Mouse (Mus musculus): Measurements from ENCODE around the gene Ctsk. TPM values are rescaled to one million over a fixed set of nuclear protein-coding genes. Genes with fewer than 3 reads are reported as not detected.

Gene Ctsk
- polyA plus RNA-seq (2015; fragmentation: Nextera tagmentation; extraction: Ambion mirVana), result 5.7 and 10.8 TPM in 2 replicates

DNA sequence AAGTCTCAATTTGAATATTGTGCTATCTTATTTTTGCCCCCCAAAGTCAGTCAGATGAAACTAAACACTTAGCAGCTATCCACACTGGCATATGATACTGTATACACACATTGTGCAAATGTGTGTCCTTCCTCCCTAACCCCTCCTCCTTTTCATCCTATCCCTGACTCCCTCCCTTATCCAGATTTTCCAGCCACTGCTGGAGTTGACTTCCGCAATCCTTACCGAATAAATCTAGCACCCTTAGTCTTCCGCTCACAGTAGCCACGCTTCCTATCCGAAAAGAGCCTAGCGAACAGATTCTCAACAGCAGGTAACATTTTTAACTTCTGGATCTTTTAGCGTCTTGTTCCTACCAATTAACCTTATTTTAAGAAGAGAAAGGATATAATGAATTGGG is at the start of gene Ctsk:
Ctsk (plus strand) TSS at position 233 of the 400 bp plus-strand sequence.
- H3K4me2 ChIP-seq (ENCODE audit: low read length), result no peak within 1 kb of the TSS
- no peaks in the 10 kb centered on the region for H3K9me3 ChIP-seq (replicated peaks; ENCODE audit: control insufficient read depth, low read length, poor library complexity, severe bottlenecking)
- peaks cover 7% of the 10 kb centered on the region; the same call in 1 of the 2 replicates for H3K36me3 ChIP-seq (ENCODE audit: control insufficient read depth, insufficient read depth, low read length)
- H3K4me3 ChIP-seq (ENCODE audit: low read depth, low read length), result no peak within 1 kb of the TSS
- no peak for ATAC-seq
- no peak within 1 kb of the TSS for H3K9ac ChIP-seq (ENCODE audit: low read depth, low read length)
- no peaks in the 10 kb centered on the region for H3K4me1 ChIP-seq (ENCODE audit: control insufficient read depth, insufficient read depth, low read length)
- H3K27ac ChIP-seq (ENCODE audit: low read length), result no peak within 1 kb of the TSS
- no peaks in the 10 kb centered on the region for H3K27me3 ChIP-seq (ENCODE audit: control insufficient read depth, insufficient read depth, low read depth, low read length)
- 84% methylated on average over 7 of the region's 7 CpGs for WGBS

- peaks cover 8% of the 10 kb centered on the region; the same call in 1 of the 2 replicates for H3K36me3 ChIP-seq (ENCODE audit: control insufficient read depth, insufficient read depth, low read length)
- no peaks in the 10 kb centered on the region for H3K4me1 ChIP-seq (ENCODE audit: control insufficient read depth, insufficient read depth, low read length)
- no peak overlapping the region for H3K4me2 ChIP-seq (ENCODE audit: low read length)
- no peak overlapping the region for H3K9ac ChIP-seq (ENCODE audit: low read depth, low read length)
- H3K4me3 ChIP-seq (ENCODE audit: low read depth, low read length), result no peak overlapping the region
- H3K27me3 ChIP-seq (ENCODE audit: control insufficient read depth, insufficient read depth, low read depth, low read length), result no peaks in the 10 kb centered on the region
- no peak for ATAC-seq
- no peaks in the 10 kb centered on the region for H3K9me3 ChIP-seq (replicated peaks; ENCODE audit: control insufficient read depth, low read length, poor library complexity, severe bottlenecking)
- WGBS, result 50% methylated on average over 1 of the region's 1 CpGs
- H3K27ac ChIP-seq (ENCODE audit: low read length), result no peak overlapping the region
These were observed 48.6 kb upstream of the Ctsk start for GRCm38 (mm10) chr3:95450408-95450807.

DNA sequence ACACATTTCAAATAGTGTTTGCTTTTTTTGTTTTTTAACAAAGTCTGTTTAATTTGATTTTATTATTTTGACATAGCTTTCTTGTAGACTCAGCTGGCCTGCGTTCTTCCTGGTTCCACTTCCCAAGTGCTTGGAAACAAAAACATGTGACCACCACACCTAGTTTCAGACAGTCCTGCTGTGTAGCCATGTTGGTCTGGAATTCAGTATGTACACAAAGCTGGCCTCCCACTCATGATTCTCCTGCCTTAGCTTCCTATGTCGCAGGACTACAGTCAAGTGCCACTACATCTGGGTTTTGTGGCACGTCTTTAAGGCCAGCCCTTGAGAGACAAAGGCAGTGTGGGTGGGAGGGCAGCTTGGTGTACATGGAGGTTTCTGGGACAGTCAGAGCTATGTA is 48.1 kb upstream of the Ctsk start:
- Histone ChIP-seq H3K36me3 (ENCODE audit: control insufficient read depth, insufficient read depth, low read length) (peaks cover 8% of the 10 kb centered on the region; the same call in 1 of the 2 replicates), H3K4me1 (ENCODE audit: control insufficient read depth, insufficient read depth, low read length) (no peaks in the 10 kb centered on the region), H3K27ac (ENCODE audit: low read length) (no peak overlapping the region), H3K9me3 (replicated peaks; ENCODE audit: control insufficient read depth, low read length, poor library complexity, severe bottlenecking) (no peaks in the 10 kb centered on the region), H3K4me3 (ENCODE audit: low read depth, low read length) (no peak overlapping the region), H3K9ac (ENCODE audit: low read depth, low read length) (no peak overlapping the region), H3K27me3 (ENCODE audit: control insufficient read depth, insufficient read depth, low read depth, low read length) (no peaks in the 10 kb centered on the region), H3K4me2 (ENCODE audit: low read length) (no peak overlapping the region)
- ATAC-seq, result no peak
- 94% methylated on average over 3 of the region's 3 CpGs for WGBS

DNA sequence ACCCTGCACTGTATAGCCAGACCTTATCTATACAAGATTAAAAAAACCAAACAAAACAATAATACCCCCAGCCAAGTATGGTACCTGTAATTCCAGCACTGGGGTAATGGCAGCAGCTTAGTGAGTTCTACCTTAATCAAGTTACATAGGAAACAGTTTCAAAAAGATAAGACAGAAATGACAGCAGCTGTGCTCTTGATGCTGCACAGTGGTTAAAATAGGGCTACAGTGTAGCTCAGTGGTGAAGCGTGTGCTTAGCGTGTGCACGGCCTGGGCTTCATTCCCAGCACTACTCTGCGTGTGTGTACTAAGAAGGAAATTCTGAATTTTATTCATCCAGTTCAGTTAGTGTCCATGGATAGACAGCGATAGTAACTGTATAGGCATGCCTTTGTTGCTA is 42.7 kb upstream of the Ctsk start:
- Histone ChIP-seq H3K4me1 (ENCODE audit: control insufficient read depth, insufficient read depth, low read length) (no peaks in the 10 kb centered on the region), H3K4me2 (ENCODE audit: low read length) (no peak overlapping the region), H3K9me3 (replicated peaks; ENCODE audit: control insufficient read depth, low read length, poor library complexity, severe bottlenecking) (no peaks in the 10 kb centered on the region), H3K36me3 (ENCODE audit: control insufficient read depth, insufficient read depth, low read length) (peaks cover 6% of the 10 kb centered on the region; the same call in 1 of the 2 replicates), H3K9ac (ENCODE audit: low read depth, low read length) (no peak overlapping the region), H3K4me3 (ENCODE audit: low read depth, low read length) (no peak overlapping the region), H3K27me3 (ENCODE audit: control insufficient read depth, insufficient read depth, low read depth, low read length) (no peaks in the 10 kb centered on the region), H3K27ac (ENCODE audit: low read length) (no peak overlapping the region)
- 99% methylated on average over 5 of the region's 5 CpGs for WGBS
- no peak for ATAC-seq

GRCm38 (mm10) chr3:95457758-95458157 is 41.3 kb upstream of the Ctsk start:
- Histone ChIP-seq H3K36me3 (ENCODE audit: control insufficient read depth, insufficient read depth, low read length) (peaks cover 6% of the 10 kb centered on the region; the same call in 1 of the 2 replicates), H3K9ac (ENCODE audit: low read depth, low read length) (no peak overlapping the region), H3K9me3 (replicated peaks; ENCODE audit: control insufficient read depth, low read length, poor library complexity, severe bottlenecking) (no peaks in the 10 kb centered on the region), H3K27me3 (ENCODE audit: control insufficient read depth, insufficient read depth, low read depth, low read length) (no peaks in the 10 kb centered on the region), H3K4me1 (ENCODE audit: control insufficient read depth, insufficient read depth, low read length) (no peaks in the 10 kb centered on the region), H3K27ac (ENCODE audit: low read length) (no peak overlapping the region), H3K4me2 (ENCODE audit: low read length) (no peak overlapping the region), H3K4me3 (ENCODE audit: low read depth, low read length) (no peak overlapping the region)
- WGBS, result 74% methylated on average over 3 of the region's 3 CpGs
- ATAC-seq, result no peak

- Histone ChIP-seq H3K27me3 (ENCODE audit: control insufficient read depth, insufficient read depth, low read depth, low read length) (no peaks in the 10 kb centered on the region), H3K4me1 (ENCODE audit: control insufficient read depth, insufficient read depth, low read length) (no peaks in the 10 kb centered on the region), H3K4me2 (ENCODE audit: low read length) (no peak overlapping the region), H3K9ac (ENCODE audit: low read depth, low read length) (no peak overlapping the region), H3K36me3 (ENCODE audit: control insufficient read depth, insufficient read depth, low read length) (0 out of 2 replicates have a peak, but pooled peaks cover 2% of the 10 kb centered on the region), H3K4me3 (ENCODE audit: low read depth, low read length) (no peak overlapping the region), H3K27ac (ENCODE audit: low read length) (no peak overlapping the region), H3K9me3 (replicated peaks; ENCODE audit: control insufficient read depth, low read length, poor library complexity, severe bottlenecking) (no peaks in the 10 kb centered on the region)
- ATAC-seq, result no peak
- 82% methylated on average over 1 of the region's 1 CpGs for WGBS
These were observed 39.7 kb upstream of the Ctsk start for GRCm38 (mm10) chr3:95459381-95459780.

- Histone ChIP-seq H3K4me2 (ENCODE audit: low read length) (no peak overlapping the region), H3K4me3 (ENCODE audit: low read depth, low read length) (no peak overlapping the region), H3K9me3 (replicated peaks; ENCODE audit: control insufficient read depth, low read length, poor library complexity, severe bottlenecking) (no peaks in the 10 kb centered on the region), H3K27me3 (ENCODE audit: control insufficient read depth, insufficient read depth, low read depth, low read length) (no peaks in the 10 kb centered on the region), H3K36me3 (ENCODE audit: control insufficient read depth, insufficient read depth, low read length) (peaks cover 8% of the 10 kb centered on the region), H3K9ac (ENCODE audit: low read depth, low read length) (no peak overlapping the region), H3K27ac (ENCODE audit: low read length) (no peak overlapping the region), H3K4me1 (ENCODE audit: control insufficient read depth, insufficient read depth, low read length) (no peaks in the 10 kb centered on the region)
- ATAC-seq, result no peak
These were observed 35.2 kb upstream of the Ctsk start for GRCm38 (mm10) chr3:95463852-95464251.

DNA sequence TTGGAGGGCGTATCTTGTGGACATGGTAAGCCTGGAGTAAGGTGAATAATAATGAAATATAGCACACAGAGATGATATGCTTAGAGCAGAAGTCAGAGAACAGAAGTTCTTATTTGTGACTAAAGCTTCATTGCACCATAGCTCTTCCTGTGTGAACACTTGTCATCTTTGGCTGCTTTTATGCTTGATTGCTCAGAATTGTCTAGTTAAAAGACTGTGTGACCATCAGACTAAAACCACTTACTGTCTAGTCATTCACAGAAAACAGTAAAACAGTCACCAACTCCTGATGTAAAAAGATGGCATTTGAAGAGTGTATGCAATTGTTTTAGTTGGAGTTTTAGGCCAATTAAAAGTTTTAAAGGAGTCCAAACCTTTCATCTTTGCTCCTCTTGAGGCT is 20.1 kb upstream of the Ctsk start:
- WGBS, result 100% methylated on average over 1 of the region's 1 CpGs
- ATAC-seq, result no peak
- no peaks in the 10 kb centered on the region for H3K27me3 ChIP-seq (ENCODE audit: control insufficient read depth, insufficient read depth, low read depth, low read length)
- H3K36me3 ChIP-seq (ENCODE audit: control insufficient read depth, insufficient read depth, low read length), result peaks cover 29% of the 10 kb centered on the region
- H3K4me1 ChIP-seq (ENCODE audit: control insufficient read depth, insufficient read depth, low read length), result no peaks in the 10 kb centered on the region
- no peak overlapping the region for H3K4me2 ChIP-seq (ENCODE audit: low read length)
- H3K27ac ChIP-seq (ENCODE audit: low read length), result no peak overlapping the region
- H3K4me3 ChIP-seq (ENCODE audit: low read depth, low read length), result no peak overlapping the region
- H3K9ac ChIP-seq (ENCODE audit: low read depth, low read length), result no peak overlapping the region
- no peaks in the 10 kb centered on the region for H3K9me3 ChIP-seq (replicated peaks; ENCODE audit: control insufficient read depth, low read length, poor library complexity, severe bottlenecking)

- Histone ChIP-seq H3K4me1 (ENCODE audit: control insufficient read depth, insufficient read depth, low read length) (no peaks in the 10 kb centered on the region), H3K4me3 (ENCODE audit: low read depth, low read length) (no peak overlapping the region), H3K27ac (ENCODE audit: low read length) (no peak overlapping the region), H3K9ac (ENCODE audit: low read depth, low read length) (no peak overlapping the region), H3K9me3 (replicated peaks; ENCODE audit: control insufficient read depth, low read length, poor library complexity, severe bottlenecking) (no peaks in the 10 kb centered on the region), H3K4me2 (ENCODE audit: low read length) (no peak overlapping the region), H3K36me3 (ENCODE audit: control insufficient read depth, insufficient read depth, low read length) (peaks cover 25% of the 10 kb centered on the region), H3K27me3 (ENCODE audit: control insufficient read depth, insufficient read depth, low read depth, low read length) (no peaks in the 10 kb centered on the region)
- ATAC-seq, result no peak
- WGBS, result 94% methylated on average over 2 of the region's 2 CpGs
These were observed 12.6 kb upstream of the Ctsk start for GRCm38 (mm10) chr3:95486421-95486820.

Data from midbrain, embryonic 16.5 days (tissue).